Mouse (Mus musculus) lung, adult 2 months (tissue): ENCODE data around the gene Sf3b1.

Experiments used
- CTCF ChIP-seq: fragments of 200-500 bp; IDR thresholded peaks from 2 replicates; pipeline ENCODE4 v1.5.1; 2011; ENCODE audit warnings: mild to moderate bottlenecking, low read length, control low read depth; ENCODE audit not compliant: insufficient read depth
- POLR2A ChIP-seq: fragments of 200-500 bp; IDR thresholded peaks from 2 replicates; pipeline ENCODE4 v1.6.1; 2011; ENCODE audit warnings: low read depth, mild to moderate bottlenecking, control low read depth, low read length, borderline replicate concordance; ENCODE audit errors: extremely low read depth

GRCm38 (mm10) chr1:55052355-55052953 is 25.2 kb upstream of the Sf3b1 start, which contains the start of gene Coq10b:
- TF ChIP-seq CTCF, result no peak
- peak; percentile 66 for TF ChIP-seq POLR2A
